Mouse (Mus musculus): ENCODE data around the gene Sh2d4b. TPM values are rescaled to one million over a fixed set of nuclear protein-coding genes. Genes with fewer than 3 reads are reported as not detected.

Sh2d4b gene
- polyA plus RNA-seq, 1 experiment from 2014 or later = 0.14 TPM

GRCm38 (mm10) chr14:40924378-40925113 lies 31.5 kb upstream of the Sh2d4b start:
- Histone ChIP-seq H3K4me1 (replicated peaks) (peaks cover 18% of the 10 kb centered on the region), H3K9me3 (no peaks in the 10 kb centered on the region), H3K9ac (no peak overlapping the region), H3K27ac (peak overlapping the region; percentile 22), H3K4me3 (replicated peaks) (no peak overlapping the region), H3K27me3 (replicated peaks) (no peaks in the 10 kb centered on the region), H3K36me3 (no peaks in the 10 kb centered on the region), H3K4me2 (replicated peaks) (no peak overlapping the region)
- 44% methylated on average over 10 of the region's 10 CpGs for WGBS
- no peak; the same call in 1 of the 2 replicates for ATAC-seq

- H3K4me3 ChIP-seq (replicated peaks) = no peak overlapping the region
- no peak for ATAC-seq
- H3K9me3 ChIP-seq = no peaks in the 10 kb centered on the region
- no peaks in the 10 kb centered on the region for H3K36me3 ChIP-seq
- H3K27me3 ChIP-seq (replicated peaks) = no peaks in the 10 kb centered on the region
- 90% methylated on average over 1 of the region's 1 CpGs for WGBS
- no peak overlapping the region for H3K9ac ChIP-seq
- peaks cover 6% of the 10 kb centered on the region for H3K4me1 ChIP-seq (replicated peaks)
- H3K4me2 ChIP-seq (replicated peaks) = no peak overlapping the region
- no peak overlapping the region for H3K27ac ChIP-seq
Observed at GRCm38 (mm10) chr14:40921241-40921640, 28.2 kb upstream of the Sh2d4b start.

- ATAC-seq = no peak
- H3K9me3 ChIP-seq = no peaks in the 10 kb centered on the region
- no peaks in the 10 kb centered on the region for H3K36me3 ChIP-seq
- no peak overlapping the region for H3K4me3 ChIP-seq (replicated peaks)
- no peak overlapping the region for H3K9ac ChIP-seq
- 81% methylated on average over 7 of the region's 7 CpGs for WGBS
- H3K4me2 ChIP-seq (replicated peaks) = no peak overlapping the region
- H3K27ac ChIP-seq = no peak overlapping the region
- peaks cover 13% of the 10 kb centered on the region for H3K4me1 ChIP-seq (replicated peaks)
- no peaks in the 10 kb centered on the region for H3K27me3 ChIP-seq (replicated peaks)
Observed at GRCm38 (mm10) chr14:40919521-40919920, 26.5 kb upstream of the Sh2d4b start.

- no peaks in the 10 kb centered on the region for H3K36me3 ChIP-seq
- no peaks in the 10 kb centered on the region for H3K27me3 ChIP-seq (replicated peaks)
- H3K4me3 ChIP-seq (replicated peaks) = no peak overlapping the region
- 88% methylated on average over 5 of the region's 7 CpGs for WGBS
- H3K4me2 ChIP-seq (replicated peaks) = no peak overlapping the region
- no peaks in the 10 kb centered on the region for H3K9me3 ChIP-seq
- H3K9ac ChIP-seq = no peak overlapping the region
- H3K4me1 ChIP-seq (replicated peaks) = peaks cover 10% of the 10 kb centered on the region; the same call in 1 of the 2 replicates
- no peak overlapping the region for H3K27ac ChIP-seq
- no peak for ATAC-seq
Observed at GRCm38 (mm10) chr14:40918477-40918876, 25.4 kb upstream of the Sh2d4b start.

- Histone ChIP-seq H3K9me3 (no peaks in the 10 kb centered on the region), H3K36me3 (peaks cover 5% of the 10 kb centered on the region), H3K4me3 (replicated peaks) (no peak overlapping the region), H3K27me3 (replicated peaks) (no peaks in the 10 kb centered on the region), H3K9ac (no peak overlapping the region), H3K27ac (no peak overlapping the region), H3K4me2 (replicated peaks) (no peak overlapping the region), H3K4me1 (replicated peaks) (peaks cover 10% of the 10 kb centered on the region; the same call in 1 of the 2 replicates)
- WGBS = 0% methylated on average over 1 of the region's 1 CpGs
- ATAC-seq = peak; percentile 32
Observed at GRCm38 (mm10) chr14:40917632-40918031, 24.6 kb upstream of the Sh2d4b start.

- H3K27me3 ChIP-seq (replicated peaks) = no peaks in the 10 kb centered on the region
- no peak overlapping the region for H3K4me2 ChIP-seq (replicated peaks)
- peaks cover 5% of the 10 kb centered on the region for H3K36me3 ChIP-seq
- 90% methylated on average over 15 of the region's 15 CpGs for WGBS
- peaks cover 10% of the 10 kb centered on the region; the same call in 1 of the 2 replicates for H3K4me1 ChIP-seq (replicated peaks)
- H3K27ac ChIP-seq = no peak overlapping the region
- no peak overlapping the region for H3K4me3 ChIP-seq (replicated peaks)
- no peak overlapping the region for H3K9ac ChIP-seq
- ATAC-seq = no peak
- H3K9me3 ChIP-seq = no peaks in the 10 kb centered on the region
Observed at GRCm38 (mm10) chr14:40916667-40917066, 23.6 kb upstream of the Sh2d4b start.

- Histone ChIP-seq H3K4me1 (replicated peaks) (peaks cover 10% of the 10 kb centered on the region; the same call in 1 of the 2 replicates), H3K36me3 (peaks cover 9% of the 10 kb centered on the region), H3K27me3 (replicated peaks) (no peaks in the 10 kb centered on the region), H3K9ac (no peak overlapping the region), H3K4me2 (replicated peaks) (no peak overlapping the region), H3K9me3 (no peaks in the 10 kb centered on the region), H3K4me3 (replicated peaks) (no peak overlapping the region), H3K27ac (no peak overlapping the region)
- WGBS = 86% methylated on average over 8 of the region's 8 CpGs
- ATAC-seq = 0 out of 2 replicates have a peak, but pooled peaks have one; percentile 11
Observed at GRCm38 (mm10) chr14:40915838-40916237, 22.8 kb upstream of the Sh2d4b start.

GRCm38 (mm10) chr14:40914701-40915100 lies 21.6 kb upstream of the Sh2d4b start:
- H3K9me3 ChIP-seq = no peaks in the 10 kb centered on the region
- H3K27ac ChIP-seq = no peak overlapping the region
- ATAC-seq = peak; percentile 58
- no peak overlapping the region for H3K9ac ChIP-seq
- no peak overlapping the region for H3K4me2 ChIP-seq (replicated peaks)
- H3K36me3 ChIP-seq = peaks cover 16% of the 10 kb centered on the region
- no peaks in the 10 kb centered on the region for H3K27me3 ChIP-seq (replicated peaks)
- WGBS = 58% methylated on average over 3 of the region's 3 CpGs
- no peak overlapping the region for H3K4me3 ChIP-seq (replicated peaks)
- peaks cover 10% of the 10 kb centered on the region; the same call in 1 of the 2 replicates for H3K4me1 ChIP-seq (replicated peaks)

GRCm38 (mm10) chr14:40913709-40914108 lies 20.6 kb upstream of the Sh2d4b start:
- Histone ChIP-seq H3K4me2 (replicated peaks) (no peak overlapping the region), H3K4me1 (replicated peaks) (peaks cover 10% of the 10 kb centered on the region; the same call in 1 of the 2 replicates), H3K9ac (no peak overlapping the region), H3K4me3 (replicated peaks) (no peak overlapping the region), H3K9me3 (no peaks in the 10 kb centered on the region), H3K27me3 (replicated peaks) (no peaks in the 10 kb centered on the region), H3K36me3 (peaks cover 23% of the 10 kb centered on the region), H3K27ac (no peak overlapping the region)
- WGBS = 86% methylated on average over 6 of the region's 6 CpGs
- ATAC-seq = no peak

GRCm38 (mm10) chr14:40911529-40911928 lies 18.5 kb upstream of the Sh2d4b start:
- no peak for ATAC-seq
- peaks cover 43% of the 10 kb centered on the region for H3K36me3 ChIP-seq

GRCm38 (mm10) chr14:40908763-40909162 lies 15.7 kb upstream of the Sh2d4b start:
- Histone ChIP-seq H3K4me2 (replicated peaks) (no peak overlapping the region), H3K9ac (no peak overlapping the region), H3K27ac (no peak overlapping the region), H3K4me3 (replicated peaks) (no peak overlapping the region), H3K9me3 (no peaks in the 10 kb centered on the region), H3K27me3 (replicated peaks) (no peaks in the 10 kb centered on the region), H3K4me1 (replicated peaks) (no peaks in the 10 kb centered on the region), H3K36me3 (peaks cover 43% of the 10 kb centered on the region)
- 91% methylated on average over 9 of the region's 9 CpGs for WGBS
- no peak for ATAC-seq

More at GRCm38 (mm10) chr14:40911529-40911928, 18.5 kb upstream of the Sh2d4b start:
- Histone ChIP-seq H3K4me3 (replicated peaks) (no peak overlapping the region), H3K9ac (no peak overlapping the region), H3K27me3 (replicated peaks) (no peaks in the 10 kb centered on the region), H3K9me3 (no peaks in the 10 kb centered on the region), H3K27ac (no peak overlapping the region), H3K4me1 (replicated peaks) (peaks cover 10% of the 10 kb centered on the region; the same call in 1 of the 2 replicates), H3K4me2 (replicated peaks) (no peak overlapping the region)

- Histone ChIP-seq H3K4me1 (replicated peaks) (0 out of 2 replicates have a peak, but pooled peaks cover 4% of the 10 kb centered on the region), H3K4me3 (replicated peaks) (no peak overlapping the region), H3K9me3 (no peaks in the 10 kb centered on the region), H3K27ac (no peak overlapping the region), H3K9ac (no peak overlapping the region), H3K4me2 (replicated peaks) (no peak overlapping the region), H3K36me3 (peaks cover 38% of the 10 kb centered on the region), H3K27me3 (replicated peaks) (no peaks in the 10 kb centered on the region)
- 73% methylated on average over 9 of the region's 9 CpGs for WGBS
- no peak for ATAC-seq
Observed at GRCm38 (mm10) chr14:40906770-40907169, 13.7 kb upstream of the Sh2d4b start.

- H3K4me1 ChIP-seq (replicated peaks) = 0 out of 2 replicates have a peak, but pooled peaks cover 4% of the 10 kb centered on the region
- no peak for ATAC-seq
- H3K4me3 ChIP-seq (replicated peaks) = no peak overlapping the region
- H3K9ac ChIP-seq = no peak overlapping the region
- no peaks in the 10 kb centered on the region for H3K9me3 ChIP-seq
- no peak overlapping the region for H3K27ac ChIP-seq
- H3K4me2 ChIP-seq (replicated peaks) = no peak overlapping the region
- WGBS = 89% methylated on average over 8 of the region's 8 CpGs
- no peaks in the 10 kb centered on the region for H3K27me3 ChIP-seq (replicated peaks)
- H3K36me3 ChIP-seq = peaks cover 33% of the 10 kb centered on the region
Observed at GRCm38 (mm10) chr14:40905813-40906212, 12.7 kb upstream of the Sh2d4b start.
